Mouse (Mus musculus) CD4-positive, CD25-positive, alpha-beta regulatory T cell, adult 9 weeks (primary cell): ENCODE measurements around the gene Strada. TPM values are rescaled to one million over a fixed set of nuclear protein-coding genes. Genes with fewer than 3 reads are reported as not detected.

ENCODE experiments used
- polyA plus RNA-seq: library from polyadenylated mRNA; unstranded; fragments of 100-300 nt; shearing (Covaris generic); gene quantifications from one replicate; pipeline ENCODE4 v1.2.1, GENCODE M21; 2017

Strada gene
- 42.8 TPM for polyA plus RNA-seq

DNA sequence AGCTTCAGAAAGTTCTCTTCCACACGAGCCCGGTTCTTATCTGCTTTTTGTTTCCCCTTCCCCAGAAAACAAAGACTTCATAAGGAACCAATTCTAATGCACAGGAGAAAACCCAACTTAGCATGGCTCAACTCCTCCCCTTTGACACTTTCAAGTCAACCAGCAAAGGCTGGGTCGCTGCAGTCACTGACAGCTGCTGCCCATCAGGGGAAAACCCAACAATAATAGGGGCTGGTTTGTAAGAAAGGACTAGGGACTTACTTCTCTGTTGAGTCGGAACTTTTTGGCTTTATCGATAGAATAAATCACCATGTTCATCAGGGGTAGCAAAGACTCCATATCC, at the start of gene Strada:
Strada (minus strand) TSS at position 46 of the 343 bp plus-strand sequence.

GRCm38 (mm10) chr11:106216730-106217490, 14.9 kb upstream of the Strada start, which contains the start of gene Ddx42:
Gene Ddx42 (plus strand): TSS chr11:106216926.

GRCm38 (mm10) chr11:106215927-106216729, 14.2 kb upstream of the Strada start, which contains the start of gene Ccdc47:
Gene Ccdc47 (minus strand): TSS chr11:106216344.

GRCm38 (mm10) chr11:106160841-106161721, 40.9 kb downstream of the Strada start, which contains the start of the genes Gm10840 and Limd2:
Gene Gm10840 (plus strand): TSS chr11:106160850.
Gene Limd2 (minus strand): TSS chr11:106160860.

Other genes with a start within 250 kb of the Strada start
- 0.88 TPM for gene Cyb561, start 248.8 kb downstream of the Strada start, polyA plus RNA-seq
- not detected for gene Ace, start 234.2 kb downstream of the Strada start, polyA plus RNA-seq
- not detected for gene Ace3, start 207.5 kb downstream of the Strada start, polyA plus RNA-seq
- 0.14 TPM for gene Kcnh6, start 194.0 kb downstream of the Strada start, polyA plus RNA-seq
- 67.4 TPM for gene Dcaf7, start 165.3 kb downstream of the Strada start, polyA plus RNA-seq
- gene Taco1, start 136.1 kb downstream of the Strada start, polyA plus RNA-seq, result 16.8 TPM
- gene Map3k3, start 117.6 kb downstream of the Strada start, polyA plus RNA-seq, result 15.1 TPM
- 1.4 TPM for gene Gm10840, start 41.3 kb downstream of the Strada start, polyA plus RNA-seq
- gene Limd2, start 41.3 kb downstream of the Strada start, polyA plus RNA-seq, result 784 TPM
- gene Ccdc47, start 14.2 kb upstream of the Strada start, polyA plus RNA-seq, result 129 TPM
- 67.6 TPM for gene Ddx42, start 14.8 kb upstream of the Strada start, polyA plus RNA-seq
- gene Ftsj3, start 53.9 kb upstream of the Strada start, polyA plus RNA-seq, result 86.8 TPM
- gene Psmc5, start 54.0 kb upstream of the Strada start, polyA plus RNA-seq, result 202 TPM
- 9.2 TPM for gene Smarcd2, start 70.8 kb upstream of the Strada start, polyA plus RNA-seq
- 0.17 TPM for gene Tcam1, start 74.5 kb upstream of the Strada start, polyA plus RNA-seq
- gene Gh, start 99.7 kb upstream of the Strada start, polyA plus RNA-seq, result not detected
- 40.6 TPM for gene Cd79b, start 112.6 kb upstream of the Strada start, polyA plus RNA-seq
- gene Scn4a, start 151.1 kb upstream of the Strada start, polyA plus RNA-seq, result not detected
- 0.36 TPM for gene Prr29, start 163.3 kb upstream of the Strada start, polyA plus RNA-seq
- 126 TPM for gene Icam2, start 185.9 kb upstream of the Strada start, polyA plus RNA-seq